Mouse (Mus musculus) layer of hippocampus, adult 2 months (tissue): Measurements from ENCODE around the gene Rbl1. TPM values are rescaled to one million over a fixed set of nuclear protein-coding genes. Genes with fewer than 3 reads are reported as not detected.

Experiments used
- DNase-seq, 2 experiments: peaks; one replicate each; pipeline ENCODE4 v3.0.0; 2022; ENCODE audit warnings: low spot score in 2 of 2
- H3K27ac ChIP-seq: fragments of 200-600 bp; 2 replicates; pipeline ENCODE4 v1.8.1; 2022
- H3K4me3 ChIP-seq: fragments of 200-600 bp; 2 replicates; pipeline ENCODE4 v1.8.1; 2022; ENCODE audit warnings: mild to moderate bottlenecking
- CTCF ChIP-seq: fragments of 200-600 bp; conservative IDR thresholded peaks from 2 replicates; pipeline ENCODE4 v1.8.1; 2022; ENCODE audit warnings: antibody characterized with exemption, mild to moderate bottlenecking, moderate library complexity
- total RNA-seq, 2 experiments: library from RNA; stranded (reverse); gene quantifications; 2 replicates each; pipeline ENCODE4 v1.2.3; 2021

Gene Rbl1
- total RNA-seq, 2 experiments from 2014 or later: 1.5 to 1.7 TPM

- DNase-seq: no peak
- TF ChIP-seq CTCF: no peak
- H3K27ac ChIP-seq: no peak overlapping the region
- no peak overlapping the region for H3K4me3 ChIP-seq
Measured at GRCm38 (mm10) chr2:157164101-157164500, 40.2 kb downstream of the Rbl1 start.

- Histone ChIP-seq H3K4me3 (no peak overlapping the region), H3K27ac (no peak overlapping the region)
- DNase-seq: no peak
- TF ChIP-seq CTCF: no peak
Measured at GRCm38 (mm10) chr2:157156079-157156478, 48.3 kb downstream of the Rbl1 start.

- Histone ChIP-seq H3K4me3 (no peak overlapping the region), H3K27ac (no peak overlapping the region)
- no peak for DNase-seq
- no peak for TF ChIP-seq CTCF
Measured at GRCm38 (mm10) chr2:157153235-157153634, 51.1 kb downstream of the Rbl1 start.

- H3K27ac ChIP-seq: no peak overlapping the region
Measured at GRCm38 (mm10) chr2:157148417-157148816, 55.9 kb downstream of the Rbl1 start.

GRCm38 (mm10) chr2:157147397-157148020 is 56.8 kb downstream of the Rbl1 start:
- no peak overlapping the region for H3K4me3 ChIP-seq
- TF ChIP-seq CTCF: no peak
- no peak overlapping the region for H3K27ac ChIP-seq
- no peak for DNase-seq

More at GRCm38 (mm10) chr2:157148417-157148816, 55.9 kb downstream of the Rbl1 start:
- DNase-seq: no peak
- no peak for TF ChIP-seq CTCF
- no peak overlapping the region for H3K4me3 ChIP-seq

GRCm38 (mm10) chr2:157145173-157145572 is 59.2 kb downstream of the Rbl1 start:
- DNase-seq: no peak
- Histone ChIP-seq H3K27ac (no peak overlapping the region), H3K4me3 (no peak overlapping the region)
- no peak for TF ChIP-seq CTCF

GRCm38 (mm10) chr2:157144132-157144531 is 60.2 kb downstream of the Rbl1 start:
- Histone ChIP-seq H3K27ac (no peak overlapping the region), H3K4me3 (no peak overlapping the region)
- TF ChIP-seq CTCF: no peak
- no peak for DNase-seq

GRCm38 (mm10) chr2:157141962-157142361 is 62.4 kb downstream of the Rbl1 start:
- no peak for DNase-seq
- Histone ChIP-seq H3K4me3 (no peak overlapping the region), H3K27ac (no peak overlapping the region)
- no peak for TF ChIP-seq CTCF

GRCm38 (mm10) chr2:157139251-157139802 is 65.0 kb downstream of the Rbl1 start:
- TF ChIP-seq CTCF: no peak
- H3K27ac ChIP-seq: no peak overlapping the region
- DNase-seq: no peak
- H3K4me3 ChIP-seq: no peak overlapping the region

- TF ChIP-seq CTCF: no peak
- H3K4me3 ChIP-seq: no peak overlapping the region
- DNase-seq: no peak
- H3K27ac ChIP-seq: no peak overlapping the region
Measured at GRCm38 (mm10) chr2:157138808-157139207, 65.5 kb downstream of the Rbl1 start.

GRCm38 (mm10) chr2:157137959-157138731 is 66.2 kb downstream of the Rbl1 start:
- no peak for DNase-seq
- TF ChIP-seq CTCF: no peak
- Histone ChIP-seq H3K4me3 (no peak overlapping the region), H3K27ac (no peak overlapping the region)

GRCm38 (mm10) chr2:157136646-157137045 is 67.7 kb downstream of the Rbl1 start:
- H3K27ac ChIP-seq: no peak overlapping the region
- H3K4me3 ChIP-seq: no peak overlapping the region
- DNase-seq: no peak
- TF ChIP-seq CTCF: no peak

GRCm38 (mm10) chr2:157136176-157136575 is 68.2 kb downstream of the Rbl1 start:
- no peak for TF ChIP-seq CTCF
- Histone ChIP-seq H3K27ac (no peak overlapping the region), H3K4me3 (no peak overlapping the region)
- no peak for DNase-seq
